Mouse (Mus musculus): ENCODE data around the gene Kcnn1. TPM values are rescaled to one million over a fixed set of nuclear protein-coding genes. Genes with fewer than 3 reads are reported as not detected.

Gene Kcnn1
- polyA plus RNA-seq, 1 experiment from 2014 or later = 1.8 TPM

DNA sequence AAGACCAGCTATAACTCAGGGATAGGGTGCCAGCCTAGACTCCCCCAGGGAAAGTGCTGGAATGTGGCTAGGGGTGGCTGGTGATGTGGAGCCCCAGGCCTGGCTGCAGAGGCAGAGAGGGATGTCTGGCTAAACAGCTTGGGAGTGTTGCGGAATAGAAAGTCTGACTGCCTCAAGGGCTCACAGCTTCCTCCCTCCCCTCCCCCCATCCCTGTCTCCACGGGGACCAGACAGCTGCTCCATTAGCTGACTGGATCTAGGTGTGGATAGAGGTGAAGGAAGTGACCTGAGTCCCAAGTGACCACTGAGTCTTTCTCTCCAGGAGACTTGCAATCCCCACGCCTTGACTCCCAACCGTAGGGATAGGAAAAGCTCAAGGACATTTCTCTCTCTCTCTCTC lies 40.1 kb upstream of the Kcnn1 start:
- Histone ChIP-seq H3K4me2 (ENCODE audit: low read length) (no peak overlapping the region), H3K27ac (replicated peaks in 1 of 2; ENCODE audit: control insufficient read depth in 1 of 2, insufficient read depth in 1 of 2, low read depth in 2 of 2, low read length in 2 of 2) (no peak overlapping the region), H3K9me3 (ENCODE audit: control insufficient read depth, low read length) (no peaks in the 10 kb centered on the region), H3K36me3 (ENCODE audit: control insufficient read depth, insufficient read depth, low read length) (no peaks in the 10 kb centered on the region), H3K4me3 (ENCODE audit: control insufficient read depth in 1 of 2, insufficient read depth in 1 of 2, low read depth in 1 of 2, low read length in 2 of 2) (no peak overlapping the region), H3K9ac (ENCODE audit: low read length) (no peak overlapping the region), H3K4me1 (ENCODE audit: control insufficient read depth in 2 of 2, insufficient read depth in 2 of 2, low read length in 2 of 2) (peaks cover 9 to 24% of the 10 kb centered on the region in 2 experiments), H3K27me3 (ENCODE audit: control insufficient read depth, insufficient read depth, low read length) (0 out of 2 replicates have a peak, but pooled peaks cover 3% of the 10 kb centered on the region)
- WGBS = 13% methylated on average over 4 of the region's 4 CpGs
- no peak for ATAC-seq (ENCODE audit: insufficient number of reproducible peaks, insufficient read depth, low FRiP score, low read depth)

DNA sequence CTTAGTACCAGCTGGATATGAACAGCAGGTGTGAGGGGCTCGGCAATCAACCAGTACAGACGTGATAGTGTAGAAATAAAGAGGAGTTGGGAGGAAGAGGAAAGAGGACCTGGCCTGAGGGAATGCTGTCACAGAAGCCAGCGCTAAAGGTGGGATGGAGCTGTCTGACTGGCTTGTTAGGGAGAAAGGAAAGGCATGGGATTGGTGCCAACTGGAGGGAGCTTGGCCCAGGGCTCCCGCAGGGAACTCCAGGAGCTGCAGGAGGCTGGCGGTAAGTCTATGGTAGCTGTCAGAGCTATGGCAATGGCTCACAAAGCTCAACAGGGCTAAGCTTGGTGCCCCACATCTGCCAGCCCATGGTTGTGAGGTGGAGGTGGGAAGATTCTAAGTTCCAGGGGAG lies 39.2 kb upstream of the Kcnn1 start:
- no peak overlapping the region for H3K9ac ChIP-seq (ENCODE audit: low read length)
- H3K4me2 ChIP-seq (ENCODE audit: low read length) = no peak overlapping the region
- WGBS = 34% methylated on average over 5 of the region's 5 CpGs
- H3K4me1 ChIP-seq (ENCODE audit: control insufficient read depth in 2 of 2, insufficient read depth in 2 of 2, low read length in 2 of 2) = peaks cover 6 to 16% of the 10 kb centered on the region in 2 experiments
- 0 out of 2 replicates have a peak, but pooled peaks cover 3% of the 10 kb centered on the region for H3K27me3 ChIP-seq (ENCODE audit: control insufficient read depth, insufficient read depth, low read length)
- H3K36me3 ChIP-seq (ENCODE audit: control insufficient read depth, insufficient read depth, low read length) = no peaks in the 10 kb centered on the region
- no peak overlapping the region for H3K4me3 ChIP-seq (ENCODE audit: control insufficient read depth in 1 of 2, insufficient read depth in 1 of 2, low read depth in 1 of 2, low read length in 2 of 2)
- ATAC-seq (ENCODE audit: insufficient number of reproducible peaks, insufficient read depth, low FRiP score, low read depth) = no peak
- H3K27ac ChIP-seq (replicated peaks in 1 of 2; ENCODE audit: control insufficient read depth in 1 of 2, insufficient read depth in 1 of 2, low read depth in 2 of 2, low read length in 2 of 2) = no peak overlapping the region
- H3K9me3 ChIP-seq (ENCODE audit: control insufficient read depth, low read length) = no peaks in the 10 kb centered on the region

DNA sequence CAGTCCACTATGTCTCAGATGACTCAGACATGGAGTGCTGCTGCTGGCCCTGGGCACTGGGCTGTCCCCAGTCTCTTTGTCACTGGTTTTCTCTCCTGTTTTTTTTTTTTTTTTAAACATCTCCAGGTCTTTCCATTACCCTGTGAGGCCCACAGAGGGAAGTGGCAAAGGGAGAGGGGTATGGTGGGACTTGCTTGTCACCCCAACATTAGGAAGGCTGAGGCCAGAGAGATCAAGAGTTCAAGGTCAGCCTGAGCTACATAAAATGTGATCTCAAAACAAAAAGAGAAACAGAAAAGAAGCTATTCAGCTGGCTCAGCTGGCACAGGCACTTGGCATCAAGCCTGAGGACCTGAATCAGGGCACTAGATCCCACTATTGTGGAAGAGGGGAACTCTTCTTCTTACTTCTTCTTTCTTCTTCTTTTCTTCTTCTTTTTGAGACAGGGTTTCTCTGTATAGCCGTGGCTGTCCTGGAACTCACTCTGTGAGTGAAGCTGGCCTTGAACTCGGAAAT lies 37.9 kb upstream of the Kcnn1 start:
- H3K4me2 ChIP-seq (ENCODE audit: low read length) = no peak overlapping the region
- H3K9ac ChIP-seq (ENCODE audit: low read length) = no peak overlapping the region
- peaks cover 6 to 15% of the 10 kb centered on the region in 2 experiments; a peak in 3 of 4 replicates for H3K4me1 ChIP-seq (ENCODE audit: control insufficient read depth in 2 of 2, insufficient read depth in 2 of 2, low read length in 2 of 2)
- no peak overlapping the region for H3K4me3 ChIP-seq (ENCODE audit: control insufficient read depth in 1 of 2, insufficient read depth in 1 of 2, low read depth in 1 of 2, low read length in 2 of 2)
- no peaks in the 10 kb centered on the region for H3K36me3 ChIP-seq (ENCODE audit: control insufficient read depth, insufficient read depth, low read length)
- H3K9me3 ChIP-seq (ENCODE audit: control insufficient read depth, low read length) = no peaks in the 10 kb centered on the region
- H3K27ac ChIP-seq (replicated peaks in 1 of 2; ENCODE audit: control insufficient read depth in 1 of 2, insufficient read depth in 1 of 2, low read depth in 2 of 2, low read length in 2 of 2) = no peak overlapping the region
- 54% methylated on average over 2 of the region's 2 CpGs for WGBS
- H3K27me3 ChIP-seq (ENCODE audit: control insufficient read depth, insufficient read depth, low read length) = 0 out of 2 replicates have a peak, but pooled peaks cover 3% of the 10 kb centered on the region
- ATAC-seq (ENCODE audit: insufficient number of reproducible peaks, insufficient read depth, low FRiP score, low read depth) = no peak

DNA sequence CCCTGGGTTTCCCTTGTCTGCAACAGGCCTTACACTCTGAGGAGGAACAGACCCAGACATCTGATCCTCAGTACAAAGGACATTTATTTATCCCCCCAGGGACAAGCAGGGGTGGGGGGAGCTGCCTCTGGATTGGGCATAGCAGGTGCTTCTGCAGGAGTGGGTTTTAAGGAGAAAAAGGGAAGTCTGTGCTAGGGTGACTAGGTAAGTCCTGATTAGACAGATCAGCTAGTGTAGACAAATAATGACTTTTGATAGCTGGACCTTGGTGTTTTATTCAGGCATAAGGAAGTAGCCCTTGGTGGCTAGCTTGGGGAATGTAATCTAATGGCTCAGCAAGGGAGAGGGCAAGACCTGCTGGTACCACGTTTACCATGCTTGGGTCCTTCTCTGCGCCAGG lies 36.2 kb upstream of the Kcnn1 start:
- peaks cover 17% of the 10 kb centered on the region for H3K36me3 ChIP-seq (ENCODE audit: control insufficient read depth, insufficient read depth, low read length)
- 75% methylated on average over 2 of the region's 2 CpGs for whole genome bisulfite sequencing
- no peak overlapping the region for H3K4me3 ChIP-seq (ENCODE audit: control insufficient read depth in 1 of 2, insufficient read depth in 1 of 2, low read depth in 1 of 2, low read length in 2 of 2)
- no peak overlapping the region for H3K4me2 ChIP-seq (ENCODE audit: low read length)
- peaks cover 6 to 12% of the 10 kb centered on the region in 2 experiments; a peak in 3 of 4 replicates for H3K4me1 ChIP-seq (ENCODE audit: control insufficient read depth in 2 of 2, insufficient read depth in 2 of 2, low read length in 2 of 2)
- H3K27me3 ChIP-seq (ENCODE audit: control insufficient read depth, insufficient read depth, low read length) = peaks cover 3% of the 10 kb centered on the region; the same call in 1 of the 2 replicates
- H3K9me3 ChIP-seq (ENCODE audit: control insufficient read depth, low read length) = no peaks in the 10 kb centered on the region
- H3K9ac ChIP-seq (ENCODE audit: low read length) = no peak overlapping the region
- ATAC-seq (ENCODE audit: insufficient number of reproducible peaks, insufficient read depth, low FRiP score, low read depth) = no peak
- no peak overlapping the region for H3K27ac ChIP-seq (replicated peaks in 1 of 2; ENCODE audit: control insufficient read depth in 1 of 2, insufficient read depth in 1 of 2, low read depth in 2 of 2, low read length in 2 of 2)

DNA sequence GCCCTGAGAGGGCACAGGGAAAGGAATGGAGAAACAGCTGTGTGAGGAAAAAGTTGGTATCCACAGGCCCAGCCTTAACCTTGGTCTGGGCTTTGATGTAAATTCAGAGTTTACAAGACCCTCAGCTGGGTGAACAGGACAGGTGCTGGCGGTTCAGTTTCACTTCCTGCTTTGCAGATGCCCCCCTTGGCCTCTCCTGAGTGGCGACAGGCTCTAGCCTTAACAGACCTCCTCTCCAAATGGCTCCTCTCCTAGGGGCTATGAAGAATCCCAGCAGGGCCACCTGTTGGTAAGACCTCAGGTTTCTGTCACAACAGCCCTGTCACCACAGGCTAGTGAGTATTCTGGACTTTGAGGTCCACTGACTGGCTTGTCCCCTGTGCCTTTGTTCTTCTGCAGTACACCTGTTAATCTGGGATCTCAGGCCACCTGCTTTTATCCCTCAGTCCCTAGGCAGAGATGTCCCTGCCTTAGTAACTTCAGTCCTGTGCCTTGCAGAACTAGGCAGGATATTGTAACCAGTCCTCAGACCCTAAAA lies 35.7 kb upstream of the Kcnn1 start:
- WGBS = 31% methylated on average over 2 of the region's 2 CpGs

DNA sequence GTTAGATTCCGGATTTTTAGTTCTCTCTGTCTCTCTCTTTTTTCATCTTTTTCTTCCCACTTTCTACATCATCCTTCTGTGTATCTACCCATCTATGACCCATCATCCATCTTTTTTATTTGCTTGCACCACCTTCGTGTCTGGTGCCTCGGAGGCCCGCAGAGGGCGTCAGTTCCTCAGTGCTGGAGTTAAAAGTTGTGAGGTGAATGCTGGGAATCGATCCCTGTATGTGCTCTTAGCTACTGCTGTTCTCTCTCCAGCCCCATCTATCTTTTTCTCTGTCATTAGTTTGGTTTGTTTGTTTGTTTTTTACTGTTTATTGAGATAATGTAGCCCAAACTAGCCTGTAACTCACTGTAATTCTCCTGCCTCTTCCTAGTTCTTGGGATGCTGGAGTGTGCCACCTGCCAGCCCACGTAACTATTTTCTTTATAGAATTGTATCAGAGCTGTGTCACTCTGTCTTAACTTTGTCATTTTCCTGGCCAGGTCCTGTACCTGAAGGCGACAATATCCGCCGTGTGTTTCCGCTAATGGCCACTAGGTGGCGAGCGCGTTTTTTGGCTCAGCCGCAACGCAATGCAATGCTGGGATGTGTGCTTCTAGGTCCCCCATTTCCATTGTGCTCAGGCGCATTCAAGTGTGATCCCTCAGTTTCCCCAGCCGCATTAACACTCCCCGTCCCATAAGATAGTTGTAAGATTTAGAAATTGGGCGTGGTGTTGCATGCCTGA lies 34.8 kb upstream of the Kcnn1 start:
- peak; percentile 29; the same call in 1 of the 2 replicates for ATAC-seq (ENCODE audit: insufficient number of reproducible peaks, insufficient read depth, low FRiP score, low read depth)
- Histone ChIP-seq H3K9me3 (ENCODE audit: control insufficient read depth, low read length) (no peaks in the 10 kb centered on the region), H3K4me3 (ENCODE audit: control insufficient read depth in 1 of 2, insufficient read depth in 1 of 2, low read depth in 1 of 2, low read length in 2 of 2) (peak overlapping the region; percentile 78 to 95), H3K9ac (ENCODE audit: low read length) (peak overlapping the region; percentile 95), H3K27me3 (ENCODE audit: control insufficient read depth, insufficient read depth, low read length) (peaks cover 14% of the 10 kb centered on the region), H3K4me2 (ENCODE audit: low read length) (peak overlapping the region; percentile 96), H3K36me3 (ENCODE audit: control insufficient read depth, insufficient read depth, low read length) (peaks cover 23% of the 10 kb centered on the region), H3K4me1 (ENCODE audit: control insufficient read depth in 2 of 2, insufficient read depth in 2 of 2, low read length in 2 of 2) (peaks cover 6 to 14% of the 10 kb centered on the region in 2 experiments; a peak in 3 of 4 replicates), H3K27ac (replicated peaks in 1 of 2; ENCODE audit: control insufficient read depth in 1 of 2, insufficient read depth in 1 of 2, low read depth in 2 of 2, low read length in 2 of 2) (peak overlapping the region; percentile 82 to 84)
- under 1% methylated on average over 20 of the region's 20 CpGs for WGBS

More for the DNA sequence above, 35.7 kb upstream of the Kcnn1 start:
- Histone ChIP-seq H3K4me1 (ENCODE audit: control insufficient read depth in 2 of 2, insufficient read depth in 2 of 2, low read length in 2 of 2) (peaks cover 6 to 12% of the 10 kb centered on the region in 2 experiments; a peak in 3 of 4 replicates), H3K4me3 (ENCODE audit: control insufficient read depth in 1 of 2, insufficient read depth in 1 of 2, low read depth in 1 of 2, low read length in 2 of 2) (no peak overlapping the region), H3K27me3 (ENCODE audit: control insufficient read depth, insufficient read depth, low read length) (peaks cover 5% of the 10 kb centered on the region; the same call in 1 of the 2 replicates), H3K9ac (ENCODE audit: low read length) (peak overlapping the region; percentile 95; the same call in 1 of the 2 replicates), H3K4me2 (ENCODE audit: low read length) (peak overlapping the region; percentile 96; the same call in 1 of the 2 replicates), H3K36me3 (ENCODE audit: control insufficient read depth, insufficient read depth, low read length) (peaks cover 22% of the 10 kb centered on the region), H3K9me3 (ENCODE audit: control insufficient read depth, low read length) (no peaks in the 10 kb centered on the region), H3K27ac (replicated peaks in 1 of 2; ENCODE audit: control insufficient read depth in 1 of 2, insufficient read depth in 1 of 2, low read depth in 2 of 2, low read length in 2 of 2) (no peak overlapping the region)
- no peak for ATAC-seq (ENCODE audit: insufficient number of reproducible peaks, insufficient read depth, low FRiP score, low read depth)

DNA sequence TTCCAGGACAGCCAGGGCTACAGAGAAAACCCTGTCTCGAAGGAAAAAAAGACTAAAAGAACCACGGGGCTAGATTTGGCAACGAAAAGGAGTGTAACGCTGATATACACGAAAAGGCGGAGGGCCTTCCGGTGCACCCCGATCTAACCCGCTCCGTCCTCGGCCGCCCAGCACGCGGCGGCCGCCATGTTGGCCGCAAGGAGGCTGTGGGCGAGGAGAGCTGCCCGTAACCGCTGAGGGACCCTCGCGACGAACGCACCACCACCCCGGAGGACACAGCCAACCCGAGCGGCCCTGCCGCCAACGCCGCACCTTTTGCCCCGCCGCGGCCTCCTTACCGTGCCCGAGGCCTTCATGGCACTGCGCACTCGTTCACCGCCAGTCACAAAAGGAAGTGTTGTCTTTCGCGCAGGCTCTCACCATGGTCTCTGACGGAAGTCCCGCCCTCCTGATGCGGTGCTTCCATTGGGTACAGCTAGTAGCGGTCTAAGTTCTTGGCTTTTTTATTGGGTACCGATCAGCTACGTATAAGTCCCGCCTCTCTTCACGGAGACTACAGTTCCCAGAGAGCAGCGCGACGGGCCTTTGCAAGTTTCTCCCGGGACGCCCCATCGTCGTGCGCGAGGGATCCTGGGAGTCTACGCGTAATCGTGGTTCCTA lies 34.1 kb upstream of the Kcnn1 start, which contains the start of gene Rpl18a:
Gene Rpl18a, minus strand, starts transcription at position 392 of the 660 bp plus-strand sequence.
- peak within 1 kb of the TSS; percentile 82 to 84 for H3K27ac ChIP-seq (replicated peaks in 1 of 2; ENCODE audit: control insufficient read depth in 1 of 2, insufficient read depth in 1 of 2, low read depth in 2 of 2, low read length in 2 of 2)
- H3K36me3 ChIP-seq (ENCODE audit: control insufficient read depth, insufficient read depth, low read length) = peaks cover 23% of the 10 kb centered on the region
- peak within 1 kb of the TSS; percentile 97 for H3K4me2 ChIP-seq (ENCODE audit: low read length)
- peak within 1 kb of the TSS; percentile 95 for H3K9ac ChIP-seq (ENCODE audit: low read length)
- H3K4me1 ChIP-seq (ENCODE audit: control insufficient read depth in 2 of 2, insufficient read depth in 2 of 2, low read length in 2 of 2) = peaks cover 7 to 21% of the 10 kb centered on the region in 2 experiments; a peak in 3 of 4 replicates
- ATAC-seq (ENCODE audit: insufficient number of reproducible peaks, insufficient read depth, low FRiP score, low read depth) = peak; percentile 98
- no peaks in the 10 kb centered on the region for H3K9me3 ChIP-seq (ENCODE audit: control insufficient read depth, low read length)
- peak within 1 kb of the TSS; percentile 92 to 95 for H3K4me3 ChIP-seq (ENCODE audit: control insufficient read depth in 1 of 2, insufficient read depth in 1 of 2, low read depth in 1 of 2, low read length in 2 of 2)
- peaks cover 18% of the 10 kb centered on the region for H3K27me3 ChIP-seq (ENCODE audit: control insufficient read depth, insufficient read depth, low read length)
- under 1% methylated on average over 60 of the region's 60 CpGs for WGBS
